Mouse (Mus musculus) MEL (cell line): ENCODE measurements at regions not wholly inside any gene's neighbourhood (a gene's known extent, or its start where the extent isn't known, plus 50 kb on each side); places are given as distances from the start of the nearest gene placed in this dataset.

Source experiments
- CTCF ChIP-seq, 3 experiments: IDR thresholded peaks in 2 of 3; conservative IDR thresholded peaks in 1 of 3; 2 replicates each; pipeline ENCODE4 v1.5.1; 2011 to 2012; ENCODE audit warnings: low read length in 3 of 3, low read depth in 2 of 3, mild to moderate bottlenecking in 2 of 3, improper control_type of control experiment in 1 of 3, inconsistent platforms in 1 of 3, mixed read lengths in 1 of 3, moderate library complexity in 1 of 3; ENCODE audit not compliant: control insufficient read depth in 1 of 3, insufficient read depth in 1 of 3, poor library complexity in 1 of 3, severe bottlenecking in 1 of 3
- EP300 ChIP-seq, 2 experiments: IDR thresholded peaks; 2 replicates each; pipeline ENCODE4 v1.6.1; 2011; ENCODE audit warnings: improper control_type of control experiment in 2 of 2, low read length in 2 of 2, low read depth in 1 of 2, mild to moderate bottlenecking in 1 of 2
- MAX ChIP-seq: IDR thresholded peaks from 2 replicates; pipeline ENCODE4 v1.6.1; 2011; ENCODE audit warnings: low read length, improper control_type of control experiment
- MEF2A ChIP-seq: IDR thresholded peaks from 2 replicates; pipeline ENCODE4 v1.6.1; 2014; ENCODE audit warnings: low read depth, mild to moderate bottlenecking, inconsistent platforms, low read length, improper control_type of control experiment; ENCODE audit not compliant: poor library complexity, insufficient replicate concordance, severe bottlenecking; ENCODE audit errors: extremely low read depth
- MXI1 ChIP-seq: IDR thresholded peaks from 2 replicates; pipeline ENCODE4 v1.6.1; 2011; ENCODE audit warnings: mild to moderate bottlenecking, low read depth, low read length, improper control_type of control experiment
- POLR2A ChIP-seq, 2 experiments: IDR thresholded peaks; 2 replicates each; pipeline ENCODE4 v1.6.1; 2011 to 2012; ENCODE audit warnings: low read length in 2 of 2, mild to moderate bottlenecking in 2 of 2, control low read depth in 1 of 2, improper control_type of control experiment in 1 of 2, low read depth in 1 of 2, moderate library complexity in 1 of 2; ENCODE audit not compliant: control insufficient read depth in 1 of 2, insufficient read depth in 1 of 2, poor library complexity in 1 of 2
- POLR2AphosphoS2 ChIP-seq: IDR thresholded peaks from 2 replicates; pipeline ENCODE4 v1.6.1; 2011; ENCODE audit warnings: low read length, improper control_type of control experiment
- POLR2AphosphoS5 ChIP-seq: IDR thresholded peaks from 2 replicates; pipeline ENCODE4 v1.6.1; 2012; ENCODE audit warnings: low read depth, borderline replicate concordance, mild to moderate bottlenecking, inconsistent platforms, low read length, moderate library complexity, mixed read lengths
- RCOR1 ChIP-seq: IDR thresholded peaks from 2 replicates; pipeline ENCODE4 v1.6.1; 2012; ENCODE audit warnings: low read depth, mild to moderate bottlenecking, inconsistent platforms, low read length, improper control_type of control experiment
- UBTF ChIP-seq: IDR thresholded peaks from 2 replicates; pipeline ENCODE4 v1.6.1; 2012; ENCODE audit warnings: low read depth, mild to moderate bottlenecking, inconsistent platforms, low read length, improper control_type of control experiment, moderate library complexity, borderline replicate concordance; ENCODE audit not compliant: insufficient read depth
- USF1 ChIP-seq: IDR thresholded peaks from 2 replicates; pipeline ENCODE4 v1.6.1; 2014; ENCODE audit warnings: low read depth, mild to moderate bottlenecking, inconsistent platforms, low read length, improper control_type of control experiment, moderate library complexity
- USF2 ChIP-seq, 2 experiments: IDR thresholded peaks; 2 replicates each; pipeline ENCODE4 v1.6.1; 2011 to 2012; ENCODE audit warnings: improper control_type of control experiment in 2 of 2, low read length in 2 of 2, borderline replicate concordance in 1 of 2, inconsistent platforms in 1 of 2, low read depth in 1 of 2, mild to moderate bottlenecking in 1 of 2; ENCODE audit not compliant: insufficient read depth in 1 of 2
- ZC3H11A ChIP-seq: IDR thresholded peaks from 2 replicates; pipeline ENCODE4 v1.6.1; 2012; ENCODE audit warnings: low read depth, mild to moderate bottlenecking, inconsistent platforms, low read length, improper control_type of control experiment
- ZNF384 ChIP-seq: IDR thresholded peaks from 2 replicates; pipeline ENCODE4 v1.6.1; 2012; ENCODE audit warnings: low read depth, mild to moderate bottlenecking, inconsistent platforms, low read length, improper control_type of control experiment

- no peak for TF ChIP-seq POLR2A (IDR thresholded peaks at IDR 0.05; ENCODE audit: control insufficient read depth in 1 of 2, insufficient read depth in 1 of 2, low read depth in 1 of 2, low read length in 2 of 2, poor library complexity in 1 of 2)
- TF ChIP-seq USF1, result no peak
- TF ChIP-seq RCOR1, result no peak
- TF ChIP-seq UBTF, result no peak
- TF ChIP-seq MAX, result no peak
- TF ChIP-seq CTCF (IDR thresholded peaks at IDR 0.05 in 2 of 3, conservative IDR thresholded peaks at IDR 0.05 in 1 of 3; ENCODE audit: control insufficient read depth in 1 of 3, insufficient read depth in 1 of 3, low read depth in 2 of 3, low read length in 3 of 3, poor library complexity in 1 of 3, severe bottlenecking in 1 of 3), result no peak
- TF ChIP-seq MEF2A, result no peak
- TF ChIP-seq POLR2AphosphoS5, result no peak
- no peak for TF ChIP-seq ZC3H11A
- no peak for TF ChIP-seq ZNF384
- no peak for TF ChIP-seq POLR2AphosphoS2
- TF ChIP-seq MXI1, result no peak
- TF ChIP-seq EP300 (IDR thresholded peaks at IDR 0.05; ENCODE audit: low read depth in 1 of 2, low read length in 2 of 2), result no peak
- no peak for TF ChIP-seq USF2 (IDR thresholded peaks at IDR 0.05; ENCODE audit: borderline replicate concordance in 1 of 2, insufficient read depth in 1 of 2, low read depth in 1 of 2, low read length in 2 of 2)
These were observed 624.9 kb upstream of the 4921530L21Rik start for GRCm38 (mm10) chr14:95256110-95256509.
